Mouse (Mus musculus): ENCODE measurements around the gene Zfp513.

The Zfp513 gene

GRCm38 (mm10) chr5:31201742-31202590, at the start of gene Zfp513:
Gene Zfp513 (minus strand): TSS chr5:31202303.
- TF ChIP-seq GATA4 (IDR thresholded peaks at IDR 0.05; ENCODE audit: insufficient replicate concordance, low read length) = no peak

- no peak for TF ChIP-seq GATA4 (IDR thresholded peaks at IDR 0.05; ENCODE audit: insufficient replicate concordance, low read length)
Measured at GRCm38 (mm10) chr5:31251541-31252101, 49.5 kb upstream of the Zfp513 start, which contains the start of gene Krtcap3. Gene Krtcap3 (plus strand): TSS chr5:31251691.

- TF ChIP-seq GATA4 (IDR thresholded peaks at IDR 0.05; ENCODE audit: insufficient replicate concordance, low read length) = no peak
Measured at GRCm38 (mm10) chr5:31250716-31251115, 48.6 kb upstream of the Zfp513 start.

GRCm38 (mm10) chr5:31242191-31242590, 40.1 kb upstream of the Zfp513 start:
- no peak for TF ChIP-seq GATA4 (IDR thresholded peaks at IDR 0.05; ENCODE audit: insufficient replicate concordance, low read length)

- TF ChIP-seq GATA4 (IDR thresholded peaks at IDR 0.05; ENCODE audit: insufficient replicate concordance, low read length) = no peak
Measured at GRCm38 (mm10) chr5:31241522-31242034, 39.5 kb upstream of the Zfp513 start.

- no peak; the same call in 1 of the 2 replicates for TF ChIP-seq GATA4 (IDR thresholded peaks at IDR 0.05; ENCODE audit: insufficient replicate concordance, low read length)
Measured at GRCm38 (mm10) chr5:31240637-31241521, 38.8 kb upstream of the Zfp513 start, which contains the start of the genes Nrbp1 and Gm9970. Gene Nrbp1 (plus strand): TSS chr5:31240864. Gene Gm9970 (minus strand): TSS chr5:31241232.

- no peak for TF ChIP-seq GATA4 (IDR thresholded peaks at IDR 0.05; ENCODE audit: insufficient replicate concordance, low read length)
Measured at GRCm38 (mm10) chr5:31226641-31227040, 24.5 kb upstream of the Zfp513 start.

- no peak for TF ChIP-seq GATA4 (IDR thresholded peaks at IDR 0.05; ENCODE audit: insufficient replicate concordance, low read length)
Measured at GRCm38 (mm10) chr5:31222696-31223095, 20.6 kb upstream of the Zfp513 start.

- no peak for TF ChIP-seq GATA4 (IDR thresholded peaks at IDR 0.05; ENCODE audit: insufficient replicate concordance, low read length)
Measured at GRCm38 (mm10) chr5:31221304-31221945, 19.3 kb upstream of the Zfp513 start.

GRCm38 (mm10) chr5:31220448-31221303, 18.6 kb upstream of the Zfp513 start, which contains the start of gene Ppm1g:
Gene Ppm1g (minus strand): TSS chr5:31220687.
- TF ChIP-seq GATA4 (IDR thresholded peaks at IDR 0.05; ENCODE audit: insufficient replicate concordance, low read length) = peak; percentile 6; the same call in 1 of the 2 replicates

- no peak for TF ChIP-seq GATA4 (IDR thresholded peaks at IDR 0.05; ENCODE audit: insufficient replicate concordance, low read length)
Measured at GRCm38 (mm10) chr5:31219911-31220447, 17.9 kb upstream of the Zfp513 start.

GRCm38 (mm10) chr5:31219474-31219873, 17.4 kb upstream of the Zfp513 start:
- no peak for TF ChIP-seq GATA4 (IDR thresholded peaks at IDR 0.05; ENCODE audit: insufficient replicate concordance, low read length)

GRCm38 (mm10) chr5:31219070-31219469, 17.0 kb upstream of the Zfp513 start:
- TF ChIP-seq GATA4 (IDR thresholded peaks at IDR 0.05; ENCODE audit: insufficient replicate concordance, low read length) = no peak
